Mouse (Mus musculus) cerebellum, postnatal 10 days (tissue): ENCODE measurements around the gene Dnah2.

Experiments
- DNase-seq, 2 experiments: peaks; one replicate each; pipeline ENCODE4 v3.0.0; 2021; ENCODE audit warnings: mixed read lengths in 2 of 2

Gene Dnah2

DNA sequence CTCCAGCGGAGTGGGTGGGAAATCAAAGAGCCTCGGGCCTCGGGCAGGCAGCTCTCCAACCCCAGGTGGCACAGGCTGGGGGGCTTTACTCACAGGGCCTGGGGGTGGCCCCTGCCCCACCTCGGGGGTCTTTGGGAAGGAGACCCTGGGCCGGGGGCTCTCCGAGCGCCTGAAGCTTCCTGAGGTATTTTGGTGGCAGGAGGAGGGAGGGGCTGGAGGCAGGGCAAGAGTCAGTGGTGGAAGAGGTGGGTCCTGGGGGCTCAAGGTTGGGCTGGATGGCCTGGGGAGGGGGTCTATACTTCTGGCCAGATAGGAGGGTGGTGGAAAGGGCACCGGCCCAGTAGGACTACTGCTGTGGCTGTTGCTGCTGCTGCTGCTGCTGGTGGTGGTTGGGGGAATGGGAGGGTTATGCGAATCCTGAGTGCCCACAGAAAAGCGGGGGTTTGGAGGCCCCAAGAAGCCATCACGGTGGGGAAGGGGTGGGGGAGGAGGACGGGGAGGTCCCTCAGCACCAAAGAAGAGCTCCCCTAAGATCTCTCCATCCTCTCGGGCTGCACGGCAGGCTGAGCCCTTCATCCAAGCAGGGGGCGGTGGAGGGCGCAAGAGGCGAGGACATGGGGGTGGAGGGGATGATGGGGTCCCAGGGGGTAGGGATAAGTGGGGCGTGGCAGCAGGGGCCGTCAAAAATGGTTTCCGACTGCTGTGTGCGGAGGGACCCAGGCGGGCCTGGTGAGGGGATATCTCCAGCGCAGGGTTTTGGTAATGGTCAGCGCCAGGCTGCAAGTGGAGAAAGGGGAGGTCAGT is 143.3 kb downstream of the Dnah2 start:
- no peak for DNase-seq

DNA sequence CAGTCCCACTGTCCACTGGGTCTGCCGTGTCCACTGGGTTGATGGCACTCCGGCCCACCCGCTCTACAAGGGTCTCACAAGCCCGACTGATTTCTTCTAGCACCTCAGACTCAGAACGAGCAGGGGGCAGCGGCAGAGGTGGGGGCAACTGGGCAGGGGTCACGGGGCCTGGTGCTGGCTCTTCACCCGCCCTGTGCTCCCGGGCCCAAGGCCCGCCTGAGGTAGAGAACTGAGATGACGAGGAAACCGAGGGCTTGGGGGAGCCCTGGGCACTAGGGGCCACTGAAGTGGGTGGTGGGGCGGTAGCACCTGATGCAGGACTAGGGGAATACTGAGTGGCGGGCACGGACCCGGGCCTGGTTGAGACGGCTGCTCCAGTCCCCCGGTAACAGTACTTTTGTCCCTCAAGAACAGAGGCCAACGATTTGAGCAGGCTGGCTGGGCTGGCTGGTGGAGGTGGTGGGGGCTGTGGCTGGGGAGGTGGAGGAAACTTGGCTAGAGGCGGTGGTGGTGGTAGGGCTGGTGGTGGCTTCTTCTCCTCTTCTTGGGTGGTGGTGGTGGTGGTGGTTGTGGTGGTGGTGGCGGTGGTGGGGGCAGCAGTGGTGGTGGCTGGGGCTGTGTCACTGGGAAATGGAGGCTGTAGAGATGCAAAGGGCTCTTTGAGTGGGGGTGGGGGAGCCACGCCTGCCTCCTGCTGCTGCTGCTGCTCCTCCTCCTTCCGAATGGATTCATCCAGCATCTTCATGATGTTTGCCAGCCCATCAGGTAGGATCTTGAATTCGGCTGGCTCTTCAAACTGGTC is 144.1 kb downstream of the Dnah2 start:
- DNase-seq: peak in 1 of 2 experiments; percentile 24

DNA sequence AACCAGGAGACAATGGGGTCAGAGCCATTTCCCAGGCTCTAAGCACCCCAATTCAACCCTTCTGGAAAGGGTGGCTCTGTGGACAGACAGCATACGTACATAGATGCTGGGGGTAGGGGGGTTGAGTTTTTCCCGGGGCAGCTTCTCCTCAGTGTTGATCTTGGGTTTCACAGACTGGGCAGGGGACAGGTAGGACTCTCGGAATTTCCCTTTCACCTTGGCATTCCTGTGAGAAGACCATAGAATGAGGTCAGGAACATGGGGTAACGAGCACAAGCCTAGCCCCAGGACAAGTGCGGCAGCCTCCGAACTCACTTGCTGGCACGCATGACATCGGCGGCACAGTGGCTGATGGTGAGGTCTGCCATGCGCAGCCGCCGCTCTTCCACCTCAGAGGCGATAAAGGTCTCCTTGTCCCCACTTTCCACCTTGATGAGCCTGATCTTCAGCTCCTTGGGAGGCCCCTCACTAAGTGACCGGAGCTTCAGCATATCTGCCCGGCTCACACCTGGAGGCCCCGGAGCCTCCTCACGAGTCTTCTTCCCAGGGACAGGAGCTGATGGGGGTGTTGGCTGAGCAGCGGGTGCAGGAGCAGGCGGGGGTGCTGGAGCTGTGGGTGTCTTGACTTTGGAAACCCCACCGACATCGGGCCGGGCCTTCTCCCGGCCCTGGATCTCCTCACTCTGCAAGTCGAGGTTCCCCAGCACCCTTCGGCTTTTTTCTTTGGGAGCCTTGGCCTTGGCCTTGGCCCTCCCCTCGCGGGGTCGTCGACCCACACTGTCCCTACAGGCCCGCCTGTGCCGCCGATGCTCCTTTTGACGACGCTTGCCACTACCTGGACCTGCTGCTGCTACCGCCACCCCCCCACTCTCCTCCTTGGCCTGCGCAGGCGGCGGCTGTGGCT is 145.0 kb downstream of the Dnah2 start:
- peak; percentile 28 to 36 for DNase-seq

DNA sequence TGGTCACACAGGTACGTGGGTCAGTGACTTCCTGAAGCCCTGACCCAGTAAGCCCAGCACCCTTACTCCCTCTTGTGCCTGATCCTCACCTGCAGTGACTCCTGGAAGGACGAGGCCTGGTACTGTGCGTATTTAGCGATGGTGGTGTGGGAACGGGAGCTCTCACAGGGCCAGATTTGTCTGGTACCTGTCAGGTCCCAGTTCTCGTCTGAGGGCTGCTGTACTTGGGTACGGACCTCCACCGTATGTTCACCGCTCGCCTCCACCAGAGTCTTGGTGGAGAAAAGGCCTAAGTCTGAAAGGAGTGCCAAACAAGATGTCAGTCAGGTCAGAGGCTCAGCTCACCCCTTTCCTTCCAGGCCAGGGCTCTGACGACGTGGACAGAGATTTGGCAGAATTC is 146.9 kb downstream of the Dnah2 start:
- peak in 1 of 2 experiments; percentile 26 for DNase-seq

DNA sequence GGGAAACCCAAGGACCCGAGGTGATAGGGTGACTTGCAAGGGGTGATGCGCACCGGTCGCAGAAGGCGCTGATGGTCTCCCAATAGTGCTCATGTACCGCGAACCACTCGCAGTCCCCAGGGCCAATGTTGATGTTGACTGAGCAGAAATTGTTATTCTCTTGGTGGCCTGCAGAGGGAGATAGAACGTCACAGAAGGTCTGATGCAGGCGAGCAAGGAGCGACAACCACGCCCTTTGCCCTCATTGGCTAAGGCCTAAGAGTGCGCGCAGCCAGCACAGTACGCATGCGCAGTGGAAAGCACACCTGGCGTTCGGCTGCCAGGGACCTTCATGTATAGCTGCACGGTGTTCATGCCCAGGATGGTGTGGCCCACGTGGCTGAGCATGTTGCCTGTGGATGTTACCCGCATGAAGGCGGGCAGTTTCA is 147.7 kb downstream of the Dnah2 start:
- DNase-seq: peak; percentile 95 to 96

DNA sequence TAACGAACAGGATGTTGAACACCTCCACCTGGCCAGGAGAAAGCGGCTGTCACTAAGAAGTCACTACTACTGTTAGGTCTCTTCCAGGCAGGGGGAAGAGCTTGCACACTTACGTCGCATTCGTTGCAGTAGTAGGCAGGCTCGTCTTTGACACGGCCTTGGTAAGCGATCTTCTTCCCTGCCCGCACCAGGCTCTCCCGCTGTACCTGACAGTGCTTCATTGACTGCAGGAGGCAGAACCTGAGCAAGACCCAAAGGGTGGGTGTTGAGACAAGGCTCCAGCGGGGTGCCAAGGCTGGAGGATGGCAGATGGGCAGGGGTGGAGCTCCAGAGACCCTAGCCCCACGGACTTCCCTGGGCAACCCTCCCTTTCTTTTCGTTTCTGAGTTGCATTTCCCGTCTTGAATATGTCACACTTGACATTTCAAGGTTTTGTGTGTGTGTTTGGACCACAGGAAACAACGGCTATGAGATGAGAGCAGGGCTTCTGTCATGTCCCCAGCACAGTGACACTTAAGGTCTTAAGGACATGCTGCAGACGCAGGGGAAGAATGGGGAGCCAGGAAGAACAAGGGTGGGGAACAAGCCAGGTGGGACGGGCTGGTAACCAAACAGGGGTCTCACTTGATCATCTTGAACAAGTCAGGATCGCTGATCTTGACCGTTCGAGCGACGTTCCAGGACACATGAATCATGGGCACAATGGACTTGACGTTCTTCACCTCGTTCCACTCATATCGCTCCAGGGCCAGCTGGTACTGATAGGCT is 148.6 kb downstream of the Dnah2 start:
- DNase-seq: peak; percentile 34 to 45

DNA sequence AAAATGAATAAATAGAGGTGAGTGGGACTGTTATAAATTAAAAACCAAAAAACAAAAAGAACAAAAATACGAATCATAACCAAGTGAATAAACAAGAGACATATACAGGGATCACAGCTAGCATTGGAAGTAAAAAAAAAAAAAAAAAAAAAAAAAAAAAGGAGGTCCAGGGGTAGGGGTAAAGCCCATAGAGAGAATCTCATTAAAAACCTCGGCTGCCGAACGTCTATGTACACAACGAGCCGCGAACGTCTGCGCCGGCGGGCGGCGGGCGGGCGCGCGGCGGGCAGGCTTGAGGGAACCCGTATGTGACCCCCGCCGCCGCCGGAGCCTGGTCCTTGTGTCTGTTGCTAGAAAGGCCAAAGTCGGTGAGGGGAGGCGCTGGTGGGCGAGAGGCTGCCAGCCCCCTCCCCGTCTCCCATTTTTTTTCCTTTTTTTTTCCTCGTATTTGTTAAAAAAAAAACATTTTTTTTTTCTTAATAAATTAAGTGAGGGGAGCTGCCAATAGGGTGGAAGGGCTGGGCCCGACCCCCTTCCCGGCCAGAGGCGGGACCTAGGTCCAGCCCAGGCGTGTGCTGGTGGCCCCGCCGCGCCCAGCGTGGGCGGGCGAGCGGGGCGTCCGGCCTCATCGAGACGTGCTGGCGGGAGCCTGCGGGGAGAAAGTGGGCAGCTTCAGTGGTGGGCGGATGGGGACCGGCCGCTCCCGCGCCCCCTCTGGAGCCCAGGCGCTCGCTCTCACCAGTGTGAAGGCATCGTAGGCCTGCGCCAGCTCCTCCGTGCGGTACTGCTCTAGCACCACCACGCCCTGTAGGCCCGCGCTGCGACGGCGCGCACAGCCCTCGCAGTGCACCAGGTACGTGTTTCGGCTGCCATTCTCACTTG is 149.5 kb downstream of the Dnah2 start:
- DNase-seq: peak; percentile 40 to 47

DNA sequence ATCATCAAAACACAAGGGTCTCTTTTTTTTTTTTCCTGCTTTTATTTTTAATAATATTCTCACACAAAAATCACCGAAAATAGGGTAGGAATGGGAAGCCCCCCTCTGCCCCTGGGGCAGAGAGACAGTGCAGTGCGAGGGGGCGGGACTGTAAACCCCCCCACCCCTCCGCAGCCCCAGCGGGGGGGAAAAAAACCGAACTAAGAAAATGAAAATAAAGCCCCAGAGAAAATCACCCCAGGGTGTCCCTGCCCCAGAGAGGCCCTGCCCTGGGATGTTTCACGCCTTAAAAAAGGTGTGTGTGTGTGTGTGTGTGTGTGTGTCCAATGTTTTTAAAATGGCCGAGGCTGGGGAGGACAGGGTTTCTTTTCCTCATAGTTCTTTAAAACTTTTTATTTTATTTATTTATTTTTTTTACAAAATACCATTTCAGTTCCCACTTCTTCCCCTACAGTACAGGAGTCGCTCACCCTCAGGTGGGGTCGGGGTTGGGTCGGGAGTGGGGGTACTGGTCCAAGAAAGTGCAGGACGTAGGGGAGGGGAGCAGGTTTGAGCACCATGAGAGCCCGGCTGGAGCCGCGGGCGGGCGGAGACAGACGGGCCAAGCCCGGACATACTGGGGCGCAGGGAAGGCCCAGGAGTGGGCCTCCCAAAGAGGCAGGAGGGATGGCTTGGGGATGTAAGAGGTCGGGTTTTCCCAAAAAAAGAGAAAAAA is 150.3 kb downstream of the Dnah2 start:
- DNase-seq: peak; percentile 38 to 52

DNA sequence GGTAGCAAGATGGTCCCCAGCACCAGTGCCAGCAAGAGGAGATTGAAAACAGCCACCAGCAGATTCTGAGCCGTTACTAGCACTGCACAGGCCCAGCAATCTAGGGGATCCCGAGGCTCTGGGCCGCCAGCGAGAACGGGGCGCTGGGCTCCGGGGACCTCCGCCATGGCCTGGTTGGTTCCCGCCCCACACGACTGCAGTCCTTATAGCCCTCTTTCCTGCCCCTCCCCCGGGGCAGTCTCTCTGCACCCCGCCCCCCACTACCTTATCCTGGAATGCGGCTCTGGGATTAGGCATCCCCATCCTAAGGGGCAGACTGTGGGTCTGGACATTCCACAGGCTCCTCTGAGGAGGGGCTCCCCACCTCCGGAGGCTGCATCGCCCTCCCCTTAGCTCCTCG is 150.9 kb downstream of the Dnah2 start, which contains the start of gene Tmem88:
TSS of gene Tmem88 (minus strand) at position 176 of the 400 bp plus-strand sequence.
- DNase-seq: peak; percentile 50 to 55

DNA sequence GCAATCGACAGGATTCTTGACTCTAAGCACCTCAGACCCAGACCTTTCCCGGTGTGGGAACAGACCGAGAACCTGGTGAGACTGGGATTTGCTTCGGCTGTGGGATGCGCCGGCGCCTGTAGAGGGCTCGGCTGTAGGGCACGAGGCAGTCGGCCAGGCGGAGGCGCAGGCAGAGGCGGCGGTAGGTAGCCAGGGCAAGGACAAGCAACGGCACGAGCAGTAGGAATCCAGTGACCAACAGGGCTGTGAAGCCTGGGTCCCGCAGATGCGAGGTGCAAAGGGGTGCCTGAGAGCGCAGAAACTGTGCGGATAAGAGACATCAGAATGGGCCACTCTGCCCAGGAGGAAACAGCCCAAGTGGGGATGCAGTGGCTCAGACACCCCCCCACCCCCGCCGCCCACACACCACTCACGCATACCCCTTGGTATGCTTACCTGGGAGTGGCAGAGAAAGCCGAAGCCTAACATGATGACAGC is 151.3 kb downstream of the Dnah2 start:
- peak; percentile 51 to 62 for DNase-seq

DNA sequence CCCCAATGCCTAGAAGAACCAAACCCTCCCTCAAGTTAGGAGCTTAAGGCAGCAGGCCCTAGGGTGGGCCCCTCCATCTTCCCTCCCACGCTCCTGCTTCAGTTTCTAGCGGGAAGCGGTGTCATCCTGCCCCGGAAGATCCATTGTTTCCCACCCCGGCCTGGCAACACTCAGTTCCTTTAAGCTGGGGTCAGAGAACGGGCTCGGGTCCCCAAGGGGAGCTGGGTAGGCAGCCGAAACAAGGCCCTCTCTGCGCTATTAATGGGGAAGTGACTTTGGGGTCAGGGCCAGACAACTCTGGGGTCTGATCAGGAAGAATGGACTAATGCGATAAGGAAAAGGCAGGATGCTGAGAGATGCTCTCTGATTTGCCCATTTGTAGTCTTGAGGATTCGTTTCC is 152.1 kb downstream of the Dnah2 start:
- DNase-seq: peak; percentile 34 to 48

DNA sequence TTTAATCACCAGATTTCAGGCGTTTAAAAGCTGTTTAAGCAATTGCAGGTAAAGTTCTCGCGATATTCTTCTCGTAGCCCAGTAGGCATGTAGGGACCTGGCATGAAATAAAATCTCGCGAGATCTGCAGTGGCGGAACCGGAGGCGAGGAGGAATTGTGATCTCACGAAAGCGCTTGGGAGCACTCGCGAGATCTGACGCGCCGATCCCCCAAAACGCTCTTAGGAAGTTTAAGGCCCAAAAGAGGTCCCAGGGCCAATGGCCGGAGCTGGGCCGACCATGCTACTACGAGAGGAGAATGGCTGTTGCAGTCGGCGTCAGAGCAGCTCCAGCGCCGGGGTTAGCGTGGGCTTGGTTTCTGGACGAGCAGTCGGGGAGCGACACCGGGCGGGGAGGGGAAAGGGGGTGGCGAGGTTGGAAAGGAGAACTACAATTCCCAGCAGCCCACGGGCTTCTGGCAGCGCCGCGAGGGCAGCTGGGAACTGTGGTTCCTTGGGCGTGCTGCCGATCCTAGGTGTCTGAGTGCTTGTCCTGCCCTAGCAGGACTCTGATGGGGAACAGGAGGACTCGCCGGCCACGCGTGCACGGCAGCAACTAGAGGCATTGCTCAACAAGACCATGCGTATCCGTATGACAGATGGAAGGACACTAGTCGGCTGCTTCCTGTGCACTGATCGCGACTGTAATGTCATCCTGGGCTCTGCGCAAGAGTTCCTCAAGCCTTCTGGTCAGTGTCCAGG is 153.1 kb downstream of the Dnah2 start:
- DNase-seq: peak; percentile 97 to 98

DNA sequence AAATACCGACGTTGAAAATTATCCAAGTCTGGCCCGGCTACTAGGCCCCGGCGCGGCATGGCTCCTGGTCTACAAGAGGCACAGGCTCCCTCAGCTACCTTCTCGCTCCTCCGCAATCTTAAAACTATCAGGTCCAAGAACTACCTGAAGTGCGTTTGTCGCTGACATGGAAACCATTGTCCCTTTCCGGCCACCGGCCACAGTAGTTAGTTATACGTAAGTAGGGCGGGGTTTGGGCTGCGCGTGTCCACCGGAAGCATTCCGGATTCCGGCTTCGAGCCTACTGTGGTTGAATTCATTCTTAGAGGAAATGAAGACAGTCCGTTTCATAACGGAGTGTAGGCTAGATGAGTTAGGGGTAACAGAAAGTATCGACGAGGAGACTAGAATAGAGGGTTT is 153.7 kb downstream of the Dnah2 start, which contains the start of the genes Naa38 and Cyb5d1:
TSS of gene Naa38 (plus strand) at position 253 of the 399 bp plus-strand sequence.
TSS of gene Cyb5d1 (minus strand) at position 397 of the 399 bp plus-strand sequence.
- DNase-seq: peak; percentile 93

DNA sequence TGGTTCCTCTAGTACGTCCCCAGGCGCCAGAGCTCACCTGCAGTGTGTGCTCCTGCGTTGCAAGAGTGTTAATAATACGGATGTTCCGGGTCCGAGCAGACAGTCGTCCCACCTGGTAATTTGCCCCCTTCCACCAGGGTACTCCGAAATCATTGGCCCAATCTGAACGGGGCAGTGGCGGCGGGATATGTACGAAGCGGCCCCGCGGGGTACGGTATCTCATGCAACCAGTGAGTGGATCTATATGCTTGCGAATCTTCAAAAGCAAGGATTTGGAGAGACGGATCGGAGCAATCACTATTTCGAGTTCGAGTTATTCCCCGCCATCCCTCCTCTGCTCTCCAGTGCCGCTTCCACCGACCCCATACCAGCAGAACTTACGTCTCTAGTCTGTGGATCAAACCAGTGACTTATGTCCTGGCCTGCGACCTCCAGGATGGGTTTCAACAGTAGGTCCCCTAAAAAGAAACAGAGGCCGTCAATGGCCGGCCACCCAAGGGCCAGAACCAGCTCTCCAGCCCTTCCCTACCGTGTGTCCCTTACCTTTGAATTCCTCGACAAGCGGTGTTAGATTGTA is 154.2 kb downstream of the Dnah2 start:
- peak in 1 of 2 experiments; percentile 36 for DNase-seq

DNA sequence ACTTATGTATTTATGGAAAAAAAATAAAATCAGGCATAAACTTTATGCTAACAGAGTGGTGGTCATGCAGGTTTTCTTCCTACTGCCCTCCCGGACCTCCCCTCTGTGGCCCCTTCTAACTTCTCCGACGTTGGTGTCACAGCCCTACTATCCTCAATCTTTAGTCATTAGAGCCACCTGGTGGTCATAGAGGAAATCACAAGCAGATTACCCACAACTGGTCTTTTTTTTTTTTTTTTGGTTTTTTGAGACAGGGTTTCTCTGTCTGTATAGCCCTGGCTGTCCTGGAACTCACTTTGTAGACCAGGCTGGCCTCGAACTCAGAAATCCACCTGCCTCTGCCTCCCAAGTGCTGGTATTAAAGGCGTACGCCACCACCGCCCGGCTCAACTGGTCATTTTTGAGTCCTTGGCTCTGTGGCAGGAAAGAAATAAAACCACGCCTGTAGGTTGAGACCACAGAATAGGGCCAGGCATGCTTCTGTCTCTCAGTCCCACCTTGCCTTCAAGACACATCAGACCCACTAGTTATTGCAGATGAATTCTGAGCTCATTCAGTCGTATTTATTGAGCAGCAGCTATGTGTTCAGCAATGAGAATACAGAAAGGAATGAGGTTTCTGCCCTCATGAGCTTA is 158.4 kb downstream of the Dnah2 start:
- peak; percentile 90 to 93 for DNase-seq

DNA sequence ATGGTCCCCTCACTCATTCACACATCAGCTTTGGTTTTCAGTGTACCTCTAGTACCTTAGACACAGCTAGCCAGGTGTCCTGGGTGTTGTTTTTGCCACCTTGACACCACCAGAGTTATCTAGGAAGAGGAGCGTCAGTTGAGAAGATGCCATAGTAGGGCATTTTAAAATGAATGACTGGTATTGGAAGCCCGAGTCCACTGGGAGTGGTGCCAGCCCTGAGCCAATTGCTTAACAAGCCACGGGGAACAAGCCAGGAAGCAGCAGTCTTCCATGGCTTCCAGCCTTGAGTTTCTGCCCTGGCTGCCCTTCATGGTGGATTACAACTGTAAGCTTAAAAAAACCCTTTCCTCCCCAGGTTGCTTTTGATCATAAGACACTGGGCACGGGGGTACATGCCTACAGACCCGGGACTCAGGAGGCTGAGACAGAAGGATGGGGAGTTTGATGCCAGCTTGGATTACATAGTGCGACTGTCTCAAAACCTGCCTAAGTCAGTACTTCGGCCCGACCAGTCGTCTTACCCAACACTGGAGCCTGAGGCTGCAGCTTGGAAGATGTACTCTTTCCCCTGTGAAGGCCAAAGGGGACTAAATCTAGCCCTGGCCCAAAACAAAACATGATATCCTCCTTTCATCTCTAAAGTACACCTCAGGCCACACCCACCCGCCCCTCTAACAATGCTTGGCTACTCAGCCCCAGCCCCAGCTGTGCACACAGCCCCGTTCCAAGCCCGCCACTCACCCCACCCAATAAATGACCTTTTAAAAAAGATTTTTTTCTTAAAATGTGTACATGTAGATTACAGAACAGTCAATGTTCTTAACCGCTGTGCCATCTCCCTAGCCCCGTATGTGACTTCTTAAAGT is 159.1 kb downstream of the Dnah2 start:
- peak; percentile 83 to 85 for DNase-seq

DNA sequence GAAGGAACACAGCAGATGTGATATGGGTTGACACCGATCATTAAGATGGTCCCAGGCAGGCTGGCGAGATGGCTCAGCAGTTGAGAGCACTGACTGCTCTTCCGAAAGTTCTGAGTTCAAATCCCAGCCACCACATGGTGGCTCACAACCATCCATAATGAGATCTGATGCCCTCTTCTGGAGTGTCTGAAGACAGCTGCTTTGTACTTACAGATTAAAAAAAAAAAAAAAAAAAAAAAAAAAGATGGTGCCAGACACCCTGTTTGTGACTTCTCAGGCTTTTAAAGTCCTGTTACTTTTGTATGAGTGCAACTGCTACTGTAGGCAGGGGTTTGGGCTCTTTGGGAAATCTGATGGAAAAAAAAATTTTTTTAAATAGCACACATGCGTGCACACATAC is 160.2 kb downstream of the Dnah2 start:
- DNase-seq: no peak
